Mouse (Mus musculus) heart, embryonic 10.5 days (tissue): ENCODE measurements around the gene Anks1b. TPM values are rescaled to one million over a fixed set of nuclear protein-coding genes. Genes with fewer than 3 reads are reported as not detected.

ENCODE experiments used
- DNase-seq: peaks from one replicate; pipeline ENCODE4 v3.0.0-alpha.2; 2017; ENCODE audit warnings: low spot score
- H3K27ac ChIP-seq: fragments of 300-500 bp; sonication (generic); 2 replicates; pipeline ENCODE4 v1.5.1; 2016; ENCODE audit warnings: mild to moderate bottlenecking
- H3K27me3 ChIP-seq: fragments of 300-500 bp; sonication (generic); 2 replicates; pipeline ENCODE4 v1.6.1; 2016; ENCODE audit warnings: mild to moderate bottlenecking; ENCODE audit not compliant: poor library complexity, insufficient read depth, severe bottlenecking
- H3K36me3 ChIP-seq: fragments of 300-500 bp; sonication (generic); 2 replicates; pipeline ENCODE4 v1.6.1; 2016; ENCODE audit warnings: mild to moderate bottlenecking, moderate library complexity
- H3K4me1 ChIP-seq: fragments of 300-500 bp; sonication (generic); 2 replicates; pipeline ENCODE4 v1.6.1; 2016; ENCODE audit warnings: mild to moderate bottlenecking
- H3K4me3 ChIP-seq: fragments of 300-500 bp; sonication (generic); 2 replicates; pipeline ENCODE4 v1.5.1; 2016; ENCODE audit warnings: mild to moderate bottlenecking, moderate library complexity
- H3K9me3 ChIP-seq: fragments of 300-500 bp; sonication (generic); 2 replicates; pipeline ENCODE4 v1.6.1; 2016; ENCODE audit warnings: mild to moderate bottlenecking, moderate library complexity
- WGBS: fragments of 180-500 bp; shearing (Covaris S2); methylation state at CpG from one replicate; pipeline ENCODE4 v1.1.7; 2016; 5-methylcytosine and 5-hydroxymethylcytosine counted together
- polyA plus RNA-seq: library from polyadenylated mRNA; unstranded; fragments of >200 nt; fragmentation: Nextera tagmentation; extraction: Ambion mirVana; gene quantifications from 2 replicates; pipeline ENCODE4 v1.2.1, GENCODE M21; 2016

Gene Anks1b
- polyA plus RNA-seq, 1 experiment from 2014 or later, result 0.05 TPM

- H3K4me1 ChIP-seq, result no peaks in the 10 kb centered on the region
- no peak for DNase-seq
- H3K36me3 ChIP-seq, result no peaks in the 10 kb centered on the region
- no peak overlapping the region for H3K27ac ChIP-seq
- no peak overlapping the region for H3K4me3 ChIP-seq
- H3K9me3 ChIP-seq, result no peaks in the 10 kb centered on the region
- WGBS, result 81% methylated on average over 13 of the region's 13 CpGs
- no peaks in the 10 kb centered on the region for H3K27me3 ChIP-seq
These were observed 815.5 kb downstream of the Anks1b start for GRCm38 (mm10) chr10:90688696-90689252.

- 61% methylated on average over 11 of the region's 11 CpGs for WGBS
These were observed 816.7 kb downstream of the Anks1b start for GRCm38 (mm10) chr10:90689854-90690513.

GRCm38 (mm10) chr10:90696687-90697086 is 823.4 kb downstream of the Anks1b start:
- no peak overlapping the region for H3K27ac ChIP-seq

More at GRCm38 (mm10) chr10:90689854-90690513, 816.7 kb downstream of the Anks1b start:
- Histone ChIP-seq H3K27me3 (no peaks in the 10 kb centered on the region), H3K9me3 (no peaks in the 10 kb centered on the region), H3K27ac (no peak overlapping the region), H3K4me1 (no peaks in the 10 kb centered on the region), H3K36me3 (no peaks in the 10 kb centered on the region), H3K4me3 (no peak overlapping the region)
- DNase-seq, result no peak

GRCm38 (mm10) chr10:90697413-90697812 is 824.1 kb downstream of the Anks1b start:
- Histone ChIP-seq H3K4me3 (no peak overlapping the region), H3K27me3 (no peaks in the 10 kb centered on the region), H3K9me3 (no peaks in the 10 kb centered on the region), H3K36me3 (no peaks in the 10 kb centered on the region), H3K4me1 (no peaks in the 10 kb centered on the region), H3K27ac (no peak overlapping the region)
- DNase-seq, result no peak
- WGBS, result 50% methylated on average over 8 of the region's 8 CpGs

More at GRCm38 (mm10) chr10:90696687-90697086, 823.4 kb downstream of the Anks1b start:
- no peak for DNase-seq
- H3K4me3 ChIP-seq, result no peak overlapping the region
- WGBS, result 74% methylated on average over 5 of the region's 5 CpGs
- H3K27me3 ChIP-seq, result no peaks in the 10 kb centered on the region
- H3K36me3 ChIP-seq, result no peaks in the 10 kb centered on the region
- H3K9me3 ChIP-seq, result no peaks in the 10 kb centered on the region
- no peaks in the 10 kb centered on the region for H3K4me1 ChIP-seq

GRCm38 (mm10) chr10:90699211-90699610 is 825.9 kb downstream of the Anks1b start:
- H3K36me3 ChIP-seq, result no peaks in the 10 kb centered on the region
- H3K27ac ChIP-seq, result no peak overlapping the region
- no peaks in the 10 kb centered on the region for H3K4me1 ChIP-seq
- no peaks in the 10 kb centered on the region for H3K9me3 ChIP-seq
- H3K4me3 ChIP-seq, result no peak overlapping the region
- WGBS, result 83% methylated on average over 12 of the region's 12 CpGs
- no peaks in the 10 kb centered on the region for H3K27me3 ChIP-seq
- no peak for DNase-seq

- Histone ChIP-seq H3K4me1 (no peaks in the 10 kb centered on the region), H3K27me3 (no peaks in the 10 kb centered on the region), H3K9me3 (no peaks in the 10 kb centered on the region), H3K27ac (no peak overlapping the region), H3K36me3 (no peaks in the 10 kb centered on the region), H3K4me3 (no peak overlapping the region)
- WGBS, result 84% methylated on average over 10 of the region's 10 CpGs
- DNase-seq, result peak; percentile 25
These were observed 831.3 kb downstream of the Anks1b start for GRCm38 (mm10) chr10:90704602-90705001.

- WGBS, result 72% methylated on average over 11 of the region's 11 CpGs
- Histone ChIP-seq H3K27ac (no peak overlapping the region), H3K9me3 (no peaks in the 10 kb centered on the region), H3K4me1 (no peaks in the 10 kb centered on the region), H3K4me3 (no peak overlapping the region), H3K27me3 (no peaks in the 10 kb centered on the region), H3K36me3 (no peaks in the 10 kb centered on the region)
- DNase-seq, result no peak
These were observed 835.7 kb downstream of the Anks1b start for GRCm38 (mm10) chr10:90708822-90709601.

GRCm38 (mm10) chr10:90709602-90709931 is 836.3 kb downstream of the Anks1b start:
- H3K27ac ChIP-seq, result no peak overlapping the region
- no peak overlapping the region for H3K4me3 ChIP-seq
- no peaks in the 10 kb centered on the region for H3K27me3 ChIP-seq
- WGBS, result 31% methylated on average over 5 of the region's 5 CpGs
- DNase-seq, result no peak
- no peaks in the 10 kb centered on the region for H3K36me3 ChIP-seq
- H3K4me1 ChIP-seq, result no peaks in the 10 kb centered on the region
- no peaks in the 10 kb centered on the region for H3K9me3 ChIP-seq

- no peaks in the 10 kb centered on the region for H3K36me3 ChIP-seq
- DNase-seq, result no peak
- H3K27me3 ChIP-seq, result no peaks in the 10 kb centered on the region
- no peaks in the 10 kb centered on the region for H3K4me1 ChIP-seq
- 49% methylated on average over 11 of the region's 11 CpGs for WGBS
- no peak overlapping the region for H3K27ac ChIP-seq
- H3K9me3 ChIP-seq, result no peaks in the 10 kb centered on the region
- no peak overlapping the region for H3K4me3 ChIP-seq
These were observed 844.7 kb downstream of the Anks1b start for GRCm38 (mm10) chr10:90717961-90718360.

GRCm38 (mm10) chr10:90718684-90719083 is 845.4 kb downstream of the Anks1b start:
- H3K4me3 ChIP-seq, result no peak overlapping the region
- no peaks in the 10 kb centered on the region for H3K36me3 ChIP-seq
- no peaks in the 10 kb centered on the region for H3K9me3 ChIP-seq
- DNase-seq, result peak; percentile 42
- no peaks in the 10 kb centered on the region for H3K4me1 ChIP-seq
- H3K27me3 ChIP-seq, result no peaks in the 10 kb centered on the region
- H3K27ac ChIP-seq, result no peak overlapping the region
- 88% methylated on average over 8 of the region's 9 CpGs for WGBS

- H3K27ac ChIP-seq, result no peak overlapping the region
- WGBS, result 48% methylated on average over 4 of the region's 4 CpGs
- no peaks in the 10 kb centered on the region for H3K27me3 ChIP-seq
- no peaks in the 10 kb centered on the region for H3K4me1 ChIP-seq
- no peaks in the 10 kb centered on the region for H3K9me3 ChIP-seq
- DNase-seq, result no peak
- H3K4me3 ChIP-seq, result no peak overlapping the region
- H3K36me3 ChIP-seq, result no peaks in the 10 kb centered on the region
These were observed 846.7 kb downstream of the Anks1b start for GRCm38 (mm10) chr10:90719996-90720395.

GRCm38 (mm10) chr10:90723071-90723494 is 849.8 kb downstream of the Anks1b start:
- DNase-seq, result no peak
- Histone ChIP-seq H3K27ac (no peak overlapping the region), H3K27me3 (peaks cover 11% of the 10 kb centered on the region), H3K4me1 (no peaks in the 10 kb centered on the region), H3K36me3 (no peaks in the 10 kb centered on the region), H3K4me3 (no peak overlapping the region), H3K9me3 (no peaks in the 10 kb centered on the region)
- 58% methylated on average over 5 of the region's 5 CpGs for WGBS

- Histone ChIP-seq H3K27ac (no peak overlapping the region), H3K27me3 (peaks cover 15% of the 10 kb centered on the region), H3K9me3 (no peaks in the 10 kb centered on the region), H3K4me3 (no peak overlapping the region), H3K4me1 (0 out of 2 replicates have a peak, but pooled peaks cover 4% of the 10 kb centered on the region), H3K36me3 (no peaks in the 10 kb centered on the region)
- DNase-seq, result no peak
- WGBS, result 83% methylated on average over 13 of the region's 13 CpGs
These were observed 850.6 kb downstream of the Anks1b start for GRCm38 (mm10) chr10:90723941-90724341.
